Mouse (Mus musculus): Measurements from ENCODE around the gene Actr10. TPM values are rescaled to one million over a fixed set of nuclear protein-coding genes. Genes with fewer than 3 reads are reported as not detected.

Actr10 gene
- polyA plus RNA-seq, 1 experiment from 2014 or later: 180 TPM

- H3K4me1 ChIP-seq (replicated peaks): 0 out of 2 replicates have a peak, but pooled peaks cover 3% of the 10 kb centered on the region
- no peak overlapping the region for H3K4me2 ChIP-seq
- no peaks in the 10 kb centered on the region for H3K36me3 ChIP-seq
- ATAC-seq (ENCODE audit: low FRiP score, low read depth): peak; percentile 59; the same call in 1 of the 2 replicates
- H3K4me3 ChIP-seq: no peak overlapping the region
- 12% methylated on average over 5 of the region's 5 CpGs for WGBS
- no peaks in the 10 kb centered on the region for H3K9me3 ChIP-seq
- H3K27ac ChIP-seq (replicated peaks): no peak overlapping the region
- H3K27me3 ChIP-seq: no peaks in the 10 kb centered on the region
- no peak overlapping the region for H3K9ac ChIP-seq
These were observed 26.6 kb upstream of the Actr10 start for GRCm38 (mm10) chr12:70911029-70911428.

- Histone ChIP-seq H3K4me1 (replicated peaks) (0 out of 2 replicates have a peak, but pooled peaks cover 3% of the 10 kb centered on the region), H3K27ac (replicated peaks) (no peak overlapping the region), H3K36me3 (no peaks in the 10 kb centered on the region), H3K9ac (no peak overlapping the region), H3K27me3 (no peaks in the 10 kb centered on the region), H3K9me3 (no peaks in the 10 kb centered on the region), H3K4me3 (no peak overlapping the region), H3K4me2 (no peak overlapping the region)
- 62% methylated on average over 17 of the region's 17 CpGs for WGBS
- no peak for ATAC-seq (ENCODE audit: low FRiP score, low read depth)
These were observed 25.8 kb upstream of the Actr10 start for GRCm38 (mm10) chr12:70911676-70912379.

GRCm38 (mm10) chr12:70913429-70913828, 24.2 kb upstream of the Actr10 start:
- H3K4me3 ChIP-seq: no peak overlapping the region
- H3K27me3 ChIP-seq: no peaks in the 10 kb centered on the region
- no peak overlapping the region for H3K9ac ChIP-seq
- H3K36me3 ChIP-seq: no peaks in the 10 kb centered on the region
- 0 out of 2 replicates have a peak, but pooled peaks cover 3% of the 10 kb centered on the region for H3K4me1 ChIP-seq (replicated peaks)
- H3K27ac ChIP-seq (replicated peaks): no peak overlapping the region
- no peak overlapping the region for H3K4me2 ChIP-seq
- no peak for ATAC-seq (ENCODE audit: low FRiP score, low read depth)
- no peaks in the 10 kb centered on the region for H3K9me3 ChIP-seq
- WGBS: 60% methylated on average over 3 of the region's 3 CpGs

GRCm38 (mm10) chr12:70914387-70914786, 23.3 kb upstream of the Actr10 start:
- Histone ChIP-seq H3K4me2 (no peak overlapping the region), H3K4me3 (no peak overlapping the region), H3K27ac (replicated peaks) (no peak overlapping the region), H3K9me3 (no peaks in the 10 kb centered on the region), H3K4me1 (replicated peaks) (0 out of 2 replicates have a peak, but pooled peaks cover 3% of the 10 kb centered on the region), H3K27me3 (no peaks in the 10 kb centered on the region), H3K9ac (no peak overlapping the region), H3K36me3 (no peaks in the 10 kb centered on the region)
- ATAC-seq (ENCODE audit: low FRiP score, low read depth): no peak
- 55% methylated on average over 11 of the region's 11 CpGs for WGBS

GRCm38 (mm10) chr12:70929781-70930180, 7.9 kb upstream of the Actr10 start:
- Histone ChIP-seq H3K9me3 (no peaks in the 10 kb centered on the region), H3K36me3 (no peaks in the 10 kb centered on the region), H3K4me1 (replicated peaks) (no peaks in the 10 kb centered on the region), H3K4me3 (no peak overlapping the region), H3K27me3 (no peaks in the 10 kb centered on the region), H3K4me2 (no peak overlapping the region), H3K27ac (replicated peaks) (no peak overlapping the region), H3K9ac (no peak overlapping the region)
- no peak for ATAC-seq (ENCODE audit: low FRiP score, low read depth)
- 90% methylated on average over 4 of the region's 4 CpGs for WGBS

- peak; percentile 27; the same call in 1 of the 2 replicates for ATAC-seq (ENCODE audit: low FRiP score, low read depth)
- WGBS: 21% methylated on average over 10 of the region's 12 CpGs
- H3K9me3 ChIP-seq: no peaks in the 10 kb centered on the region
These were observed 507 bp upstream of the Actr10 start for GRCm38 (mm10) chr12:70937150-70937549.

GRCm38 (mm10) chr12:70940806-70941205, 3.1 kb downstream of the Actr10 start:
- Histone ChIP-seq H3K9ac (no peak overlapping the region), H3K27me3 (no peaks in the 10 kb centered on the region), H3K4me3 (no peak overlapping the region), H3K36me3 (peaks cover 31% of the 10 kb centered on the region), H3K9me3 (no peaks in the 10 kb centered on the region), H3K4me1 (replicated peaks) (peaks cover 11% of the 10 kb centered on the region), H3K27ac (replicated peaks) (no peak overlapping the region), H3K4me2 (no peak overlapping the region)
- no peak for ATAC-seq (ENCODE audit: low FRiP score, low read depth)
- 98% methylated on average over 7 of the region's 7 CpGs for WGBS

More at GRCm38 (mm10) chr12:70937150-70937549, 507 bp upstream of the Actr10 start:
- H3K4me3 ChIP-seq: peak overlapping the region; percentile 87
- peak overlapping the region; percentile 87 for H3K9ac ChIP-seq
- H3K36me3 ChIP-seq: peaks cover 7% of the 10 kb centered on the region; the same call in 1 of the 2 replicates
- peak overlapping the region; percentile 61 for H3K4me2 ChIP-seq
- H3K27me3 ChIP-seq: no peaks in the 10 kb centered on the region
- H3K4me1 ChIP-seq (replicated peaks): peaks cover 11% of the 10 kb centered on the region
- H3K27ac ChIP-seq (replicated peaks): peak overlapping the region; percentile 88

- no peak for ATAC-seq (ENCODE audit: low FRiP score, low read depth)
These were observed 6.5 kb downstream of the Actr10 start for GRCm38 (mm10) chr12:70944181-70944580.

GRCm38 (mm10) chr12:70946585-70947256, 9.1 kb downstream of the Actr10 start:
- WGBS: 94% methylated on average over 10 of the region's 10 CpGs
- Histone ChIP-seq H3K9ac (no peak overlapping the region), H3K27me3 (no peaks in the 10 kb centered on the region), H3K4me2 (no peak overlapping the region), H3K9me3 (no peaks in the 10 kb centered on the region), H3K36me3 (peaks cover 61% of the 10 kb centered on the region), H3K4me1 (replicated peaks) (no peaks in the 10 kb centered on the region), H3K4me3 (no peak overlapping the region), H3K27ac (replicated peaks) (no peak overlapping the region)
- ATAC-seq (ENCODE audit: low FRiP score, low read depth): no peak

More at GRCm38 (mm10) chr12:70944181-70944580, 6.5 kb downstream of the Actr10 start:
- no peak overlapping the region for H3K4me2 ChIP-seq
- peaks cover 52% of the 10 kb centered on the region for H3K36me3 ChIP-seq
- H3K27ac ChIP-seq (replicated peaks): no peak overlapping the region
- no peaks in the 10 kb centered on the region for H3K9me3 ChIP-seq
- no peaks in the 10 kb centered on the region for H3K27me3 ChIP-seq
- no peak overlapping the region for H3K9ac ChIP-seq
- 95% methylated on average over 5 of the region's 5 CpGs for WGBS
- H3K4me1 ChIP-seq (replicated peaks): peaks cover 6% of the 10 kb centered on the region
- no peak overlapping the region for H3K4me3 ChIP-seq

GRCm38 (mm10) chr12:70958640-70959039, 21.0 kb downstream of the Actr10 start:
- no peak for ATAC-seq (ENCODE audit: low FRiP score, low read depth)
- Histone ChIP-seq H3K9me3 (no peaks in the 10 kb centered on the region), H3K4me1 (replicated peaks) (no peaks in the 10 kb centered on the region), H3K27ac (replicated peaks) (no peak overlapping the region), H3K27me3 (no peaks in the 10 kb centered on the region), H3K4me2 (no peak overlapping the region), H3K9ac (no peak overlapping the region), H3K36me3 (peaks cover 75% of the 10 kb centered on the region), H3K4me3 (no peak overlapping the region)
- WGBS: 83% methylated on average over 4 of the region's 4 CpGs

GRCm38 (mm10) chr12:70967581-70967980, 29.9 kb downstream of the Actr10 start:
- Histone ChIP-seq H3K9ac (peak overlapping the region; percentile 63), H3K4me1 (replicated peaks) (peaks cover 7% of the 10 kb centered on the region), H3K9me3 (no peaks in the 10 kb centered on the region), H3K27me3 (no peaks in the 10 kb centered on the region), H3K4me2 (peak overlapping the region; percentile 68), H3K36me3 (peaks cover 18% of the 10 kb centered on the region), H3K27ac (replicated peaks) (peak overlapping the region; percentile 92), H3K4me3 (peak overlapping the region; percentile 67)
- no peak; the same call in 1 of the 2 replicates for ATAC-seq (ENCODE audit: low FRiP score, low read depth)
- whole genome bisulfite sequencing: 49% methylated on average over 8 of the region's 8 CpGs

GRCm38 (mm10) chr12:70968141-70968790, 30.6 kb downstream of the Actr10 start:
- Histone ChIP-seq H3K27ac (replicated peaks) (peak overlapping the region; percentile 92), H3K36me3 (peaks cover 14% of the 10 kb centered on the region), H3K4me3 (peak overlapping the region; percentile 67), H3K9me3 (no peaks in the 10 kb centered on the region), H3K4me1 (replicated peaks) (peaks cover 7% of the 10 kb centered on the region), H3K4me2 (peak overlapping the region; percentile 68), H3K9ac (peak overlapping the region; percentile 63), H3K27me3 (no peaks in the 10 kb centered on the region)
- 0% methylated on average over 35 of the region's 35 CpGs for WGBS
- peak; percentile 84 for ATAC-seq (ENCODE audit: low FRiP score, low read depth)

Measured in hindbrain, embryonic 15.5 days (tissue).